Mouse (Mus musculus): ENCODE results near the gene Ephb3.

The Ephb3 gene

GRCm38 (mm10) chr16:21246391-21247036 lies 42.0 kb downstream of the Ephb3 start:
- DNase-seq (ENCODE audit: low read depth): no peak

- no peak for DNase-seq (ENCODE audit: low read depth)
Measured at GRCm38 (mm10) chr16:21247037-21247432, 42.5 kb downstream of the Ephb3 start.

- DNase-seq (ENCODE audit: low read depth): no peak
Measured at GRCm38 (mm10) chr16:21247871-21248712, 43.5 kb downstream of the Ephb3 start.

GRCm38 (mm10) chr16:21248713-21249531 lies 44.4 kb downstream of the Ephb3 start:
- no peak for DNase-seq (ENCODE audit: low read depth)

GRCm38 (mm10) chr16:21252401-21252955 lies 47.9 kb downstream of the Ephb3 start:
- no peak for DNase-seq (ENCODE audit: low read depth)

- DNase-seq (ENCODE audit: low read depth): no peak
Measured at GRCm38 (mm10) chr16:21255574-21256304, 51.2 kb downstream of the Ephb3 start.

- no peak for DNase-seq (ENCODE audit: low read depth)
Measured at GRCm38 (mm10) chr16:21256514-21257305, 52.2 kb downstream of the Ephb3 start.

- no peak for DNase-seq (ENCODE audit: low read depth)
Measured at GRCm38 (mm10) chr16:21265417-21265816, 60.9 kb downstream of the Ephb3 start.

GRCm38 (mm10) chr16:21269775-21270174 lies 65.2 kb downstream of the Ephb3 start:
- no peak for DNase-seq (ENCODE audit: low read depth)

- no peak for DNase-seq (ENCODE audit: low read depth)
Measured at GRCm38 (mm10) chr16:21271773-21272247, 67.3 kb downstream of the Ephb3 start.

- no peak for DNase-seq (ENCODE audit: low read depth)
Measured at GRCm38 (mm10) chr16:21272748-21273147, 68.2 kb downstream of the Ephb3 start.
